Mouse (Mus musculus) yolk sac, embryonic 10.5 days (tissue): Measurements from ENCODE around the gene Myadm.
A peak's percentile ranks its signal among the peaks of the same experiment; 100 is the strongest.

Experiments used
- DNase-seq: peaks from one replicate; pipeline ENCODE4 v3.0.0-alpha.2; 2017; ENCODE audit warnings: low spot score

Gene Myadm

DNA sequence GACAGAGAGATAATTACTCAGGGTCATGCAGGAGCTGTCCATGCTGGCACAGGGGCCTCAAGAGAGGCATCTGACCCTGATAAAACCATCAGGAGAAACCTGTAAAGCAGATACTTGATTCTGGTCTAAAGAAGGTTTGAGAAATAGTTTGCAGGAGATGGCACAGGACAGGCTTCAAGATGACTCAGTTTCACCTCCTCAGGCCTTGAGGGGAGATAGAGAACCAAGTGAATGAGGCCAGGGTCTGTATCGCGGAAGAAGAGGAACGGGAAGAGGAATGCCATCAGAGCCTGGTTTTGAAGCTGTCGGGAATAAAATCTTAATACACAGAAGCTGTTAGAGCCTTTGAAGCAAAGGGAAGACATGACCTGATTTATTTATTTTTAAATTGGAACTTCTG, 28.8 kb downstream of the Myadm start:
- no peak for DNase-seq

GRCm38 (mm10) chr7:3320856-3321255, 32.0 kb downstream of the Myadm start:
- DNase-seq = no peak

DNA sequence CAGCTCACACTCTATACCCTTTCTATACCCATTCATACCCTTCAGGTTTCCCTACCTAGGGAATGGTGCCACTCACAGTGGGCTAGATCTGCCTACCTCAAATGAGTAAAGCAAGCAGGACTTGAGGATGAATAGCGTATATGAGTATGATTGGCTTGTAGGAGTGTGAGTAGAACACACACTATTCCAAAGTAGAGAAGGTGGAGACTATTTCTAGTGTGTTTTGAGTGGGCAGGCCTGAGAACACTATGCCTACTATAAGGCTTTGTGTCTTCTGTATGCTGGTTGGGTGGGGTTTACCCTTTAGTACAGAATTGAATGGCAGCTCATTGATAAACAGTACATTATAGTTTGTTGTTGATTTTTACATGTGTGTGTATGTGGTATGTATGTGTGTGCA, 34.9 kb downstream of the Myadm start:
- no peak for DNase-seq

- no peak for DNase-seq
These were observed 39.1 kb downstream of the Myadm start for GRCm38 (mm10) chr7:3327961-3328360.

GRCm38 (mm10) chr7:3329776-3330546, 41.1 kb downstream of the Myadm start:
- DNase-seq = peak; percentile 53

GRCm38 (mm10) chr7:3331171-3331570, 42.3 kb downstream of the Myadm start:
- peak; percentile 4 for DNase-seq

GRCm38 (mm10) chr7:3331581-3332223, 42.8 kb downstream of the Myadm start:
- peak; percentile 79 for DNase-seq

- DNase-seq = no peak
These were observed 43.3 kb downstream of the Myadm start for GRCm38 (mm10) chr7:3332224-3332615.

DNA sequence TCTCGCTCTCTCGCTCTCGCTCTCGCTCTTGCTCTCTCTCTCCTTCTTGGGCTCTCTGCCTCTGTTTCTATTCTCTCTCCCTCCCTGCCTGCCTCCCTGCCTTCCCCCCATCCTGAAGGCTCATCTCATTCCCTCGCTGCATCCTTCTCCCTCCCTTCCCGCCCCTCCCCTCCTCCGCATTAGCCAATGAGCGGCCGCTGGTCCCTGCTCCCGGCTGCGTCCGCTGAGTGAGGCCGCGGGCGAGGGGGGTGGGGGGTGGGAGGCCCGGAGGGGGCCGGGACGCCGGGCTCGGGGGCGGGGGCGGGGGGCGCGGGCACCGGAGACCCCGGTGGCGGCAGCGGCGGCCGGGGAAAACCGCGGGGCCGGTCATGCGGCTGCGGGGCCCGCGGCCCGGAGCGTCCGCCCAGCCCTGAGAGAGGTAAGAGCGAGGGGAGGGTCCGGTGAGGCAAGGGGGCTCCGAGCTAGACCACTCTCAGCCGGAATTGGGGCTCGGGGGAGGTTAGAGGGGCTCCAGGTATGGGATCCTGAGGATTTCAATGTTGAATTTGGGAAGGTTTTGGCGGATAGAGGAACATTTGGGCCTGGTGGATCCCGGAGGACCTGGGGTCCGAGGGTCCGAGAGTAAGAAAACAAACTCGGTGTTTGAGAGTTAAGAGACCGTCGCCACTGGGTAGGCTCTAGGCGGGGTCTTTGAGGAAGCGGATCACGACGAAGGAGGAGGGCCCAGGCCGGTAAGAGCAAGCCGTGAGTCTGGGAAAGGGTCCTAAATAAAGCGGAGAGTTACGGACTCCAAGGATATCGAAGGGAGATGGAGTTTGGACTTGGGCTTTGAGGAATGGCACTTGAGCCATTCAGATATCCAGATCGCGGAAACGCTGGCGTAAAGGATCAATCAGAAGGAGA, 44.0 kb downstream of the Myadm start, which contains the start of gene Cacng7:
Gene Cacng7 (plus strand): TSS at position 337 of the 903 bp plus-strand sequence.
- peak; percentile 58 for DNase-seq

DNA sequence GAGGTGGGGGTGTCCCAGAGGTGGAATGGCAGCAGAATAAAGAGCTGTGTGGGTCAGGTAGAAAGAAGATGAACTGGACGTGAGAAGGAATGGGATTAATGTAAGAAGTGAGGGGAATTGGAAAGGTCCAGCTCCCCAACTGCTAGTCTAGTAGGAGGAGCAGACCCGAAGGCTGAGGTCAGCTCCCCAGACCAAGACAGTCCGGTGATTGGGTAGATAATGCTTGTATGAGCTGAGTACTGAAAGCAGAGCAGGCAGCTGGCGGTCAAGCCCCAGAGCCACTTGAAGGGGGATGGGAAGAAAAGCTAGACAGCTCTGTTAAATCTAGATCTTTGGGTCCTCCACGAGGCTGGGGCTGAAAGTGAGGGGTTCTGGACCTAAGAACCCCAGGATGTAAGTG, 44.7 kb downstream of the Myadm start:
- no peak for DNase-seq

DNA sequence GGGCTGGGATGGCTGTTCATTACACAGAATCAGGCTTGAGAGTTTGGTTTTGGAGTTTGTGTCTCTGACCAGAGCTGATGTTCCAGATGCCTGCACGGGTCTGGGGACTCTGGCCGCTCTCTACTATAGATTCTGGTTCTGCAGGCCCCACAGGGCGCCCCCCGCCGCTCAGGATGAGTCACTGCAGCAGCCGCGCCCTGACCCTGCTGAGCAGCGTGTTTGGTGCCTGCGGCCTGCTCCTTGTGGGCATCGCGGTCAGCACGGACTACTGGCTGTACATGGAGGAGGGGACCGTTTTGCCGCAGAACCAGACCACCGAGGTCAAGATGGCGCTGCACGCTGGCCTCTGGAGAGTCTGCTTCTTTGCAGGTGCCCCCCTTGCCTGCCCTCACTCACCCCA, 47.5 kb downstream of the Myadm start:
- no peak for DNase-seq

- DNase-seq = no peak
These were observed 49.5 kb downstream of the Myadm start for GRCm38 (mm10) chr7:3338286-3338935.

DNA sequence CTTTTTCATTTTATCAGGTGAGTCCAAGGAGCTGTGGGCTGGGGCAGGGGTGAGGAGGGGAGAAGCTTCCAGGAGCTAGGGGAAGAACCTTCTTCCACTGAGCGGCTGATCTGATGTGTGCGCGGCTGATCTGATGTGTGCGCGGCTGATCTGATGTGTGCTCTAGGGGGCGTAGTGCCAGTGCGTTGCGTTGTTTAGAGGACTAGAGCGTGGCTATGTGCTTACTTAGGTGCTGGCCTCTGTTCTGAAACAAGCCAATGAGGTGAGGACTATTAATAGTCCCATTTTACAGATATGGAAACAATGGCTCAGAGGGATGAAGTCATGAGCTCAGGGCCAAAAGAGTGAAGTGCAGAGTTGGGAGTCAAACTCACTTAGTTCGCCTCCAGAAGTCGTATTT, 50.1 kb downstream of the Myadm start:
- DNase-seq = no peak

DNA sequence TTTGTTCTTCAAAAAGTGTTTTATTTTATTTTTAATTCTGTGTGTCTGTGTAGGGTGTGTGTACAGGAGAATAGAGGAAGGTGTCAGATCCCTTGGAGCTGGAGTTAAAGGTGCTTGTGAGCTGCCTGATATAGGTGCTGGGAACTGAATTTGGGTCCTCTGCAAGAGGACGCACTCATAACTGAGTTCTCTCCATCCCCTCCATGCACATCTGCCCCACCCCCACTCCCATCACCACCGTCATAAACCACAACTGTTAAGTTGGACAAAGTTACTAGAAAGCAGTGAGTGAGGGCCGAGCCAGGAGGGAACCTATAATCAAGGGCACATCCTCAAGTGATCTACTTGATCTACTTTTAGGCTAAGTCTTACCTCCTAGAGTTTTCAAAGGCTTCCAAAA, 55.0 kb downstream of the Myadm start:
- DNase-seq = no peak

- no peak for DNase-seq
These were observed 56.4 kb downstream of the Myadm start for GRCm38 (mm10) chr7:3345301-3345700.

DNA sequence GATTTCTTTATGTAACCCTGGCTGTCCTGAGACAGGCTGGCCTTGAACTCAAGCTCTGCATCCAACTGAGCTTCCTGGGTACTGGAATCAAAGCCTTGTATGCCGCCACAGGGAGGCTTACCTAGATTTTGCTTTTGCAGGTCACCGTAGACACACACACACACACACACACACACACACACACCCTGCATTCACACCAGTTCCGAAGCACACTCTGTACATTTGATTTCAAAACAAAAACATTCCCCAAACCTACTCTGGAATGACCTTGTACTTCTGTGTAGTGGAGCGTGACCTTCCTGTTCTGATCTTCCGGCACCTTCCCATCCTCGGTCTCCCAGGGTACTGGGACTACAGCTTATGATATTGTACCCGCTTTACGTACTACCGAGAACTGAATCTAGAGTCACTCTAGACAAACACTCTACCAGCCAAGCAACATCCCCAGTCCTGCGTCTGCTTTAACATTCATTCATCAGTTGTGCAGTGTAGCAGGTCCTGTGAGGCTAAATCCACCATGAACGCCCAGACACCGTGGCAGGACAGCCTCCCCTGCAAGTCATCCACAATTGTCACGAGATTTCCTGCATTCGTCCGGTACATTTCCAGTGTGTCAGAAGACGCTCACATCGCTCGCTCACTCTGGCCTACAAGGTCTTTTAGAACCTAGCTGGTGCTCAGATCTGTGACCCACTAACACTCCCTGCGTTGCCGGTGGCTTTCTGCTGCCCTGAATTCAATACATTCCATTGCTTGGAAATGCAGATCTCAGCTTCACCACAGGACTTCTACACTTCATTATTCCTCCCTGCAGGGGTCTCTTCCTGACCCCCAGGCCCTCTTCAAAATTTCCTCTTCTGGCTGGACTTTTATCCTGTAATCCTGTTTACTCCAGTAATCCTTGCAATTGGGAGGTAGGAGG, 58.7 kb downstream of the Myadm start:
- no peak for DNase-seq

DNA sequence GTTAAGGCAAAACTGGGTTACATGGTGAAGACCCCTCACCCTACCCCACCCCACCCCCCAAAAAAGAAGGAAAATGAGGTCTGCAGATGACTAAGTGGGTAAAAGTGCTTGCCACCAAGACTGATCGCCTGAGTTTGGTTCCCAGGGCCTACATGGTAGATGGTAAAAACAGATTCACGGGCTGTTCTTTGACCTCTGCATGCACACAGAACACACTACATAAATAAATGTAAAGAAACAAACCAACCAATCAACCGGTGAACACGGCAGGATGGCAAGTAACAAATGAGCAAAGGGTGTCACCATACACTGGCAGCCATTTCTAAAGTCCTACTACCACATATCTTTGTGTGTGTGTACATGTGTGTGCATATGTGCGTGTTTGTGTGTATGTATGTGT, 59.4 kb downstream of the Myadm start:
- no peak for DNase-seq

- no peak for DNase-seq
These were observed 60.9 kb downstream of the Myadm start for GRCm38 (mm10) chr7:3349775-3350174.
